Mouse (Mus musculus): ENCODE data around the gene Gm17455. TPM values are rescaled to one million over a fixed set of nuclear protein-coding genes. Genes with fewer than 3 reads are reported as not detected.

Gene Gm17455
- polyA plus RNA-seq (2012; rRNA removed), result 0.90 and 0.99 TPM in 2 replicates

GRCm38 (mm10) chr10:60399449-60399848 lies at the start of gene Gm17455:
Gene Gm17455, plus strand, starts transcription at chr10:60399726.
- DNase-seq (ENCODE audit: low read depth), result no peak

GRCm38 (mm10) chr10:60350077-60350804 lies 49.3 kb upstream of the Gm17455 start:
- DNase-seq (ENCODE audit: low read depth), result no peak

GRCm38 (mm10) chr10:60350805-60351167 lies 48.7 kb upstream of the Gm17455 start:
- no peak for DNase-seq (ENCODE audit: low read depth)

GRCm38 (mm10) chr10:60351248-60351647 lies 48.3 kb upstream of the Gm17455 start:
- DNase-seq (ENCODE audit: low read depth), result no peak

GRCm38 (mm10) chr10:60351761-60352455 lies 47.6 kb upstream of the Gm17455 start:
- no peak for DNase-seq (ENCODE audit: low read depth)

GRCm38 (mm10) chr10:60353241-60354002 lies 46.1 kb upstream of the Gm17455 start:
- DNase-seq (ENCODE audit: low read depth), result no peak

GRCm38 (mm10) chr10:60354003-60354325 lies 45.6 kb upstream of the Gm17455 start:
- DNase-seq (ENCODE audit: low read depth), result no peak

- DNase-seq (ENCODE audit: low read depth), result peak; percentile 79
Observed at GRCm38 (mm10) chr10:60354881-60355677, 44.4 kb upstream of the Gm17455 start.

GRCm38 (mm10) chr10:60357441-60357840 lies 42.1 kb upstream of the Gm17455 start:
- no peak for DNase-seq (ENCODE audit: low read depth)

GRCm38 (mm10) chr10:60357901-60358300 lies 41.6 kb upstream of the Gm17455 start:
- DNase-seq (ENCODE audit: low read depth), result no peak

GRCm38 (mm10) chr10:60358776-60359175 lies 40.8 kb upstream of the Gm17455 start:
- DNase-seq (ENCODE audit: low read depth), result no peak

GRCm38 (mm10) chr10:60361615-60362309 lies 37.8 kb upstream of the Gm17455 start:
- no peak for DNase-seq (ENCODE audit: low read depth)

- no peak for DNase-seq (ENCODE audit: low read depth)
Observed at GRCm38 (mm10) chr10:60362310-60362628, 37.3 kb upstream of the Gm17455 start.

GRCm38 (mm10) chr10:60363426-60363825 lies 36.1 kb upstream of the Gm17455 start:
- no peak for DNase-seq (ENCODE audit: low read depth)

- no peak for DNase-seq (ENCODE audit: low read depth)
Observed at GRCm38 (mm10) chr10:60367145-60367544, 32.4 kb upstream of the Gm17455 start.

- no peak for DNase-seq (ENCODE audit: low read depth)
Observed at GRCm38 (mm10) chr10:60367904-60368303, 31.6 kb upstream of the Gm17455 start.

- DNase-seq (ENCODE audit: low read depth), result no peak
Observed at GRCm38 (mm10) chr10:60369405-60369804, 30.1 kb upstream of the Gm17455 start.

- DNase-seq (ENCODE audit: low read depth), result no peak
Observed at GRCm38 (mm10) chr10:60370098-60370497, 29.4 kb upstream of the Gm17455 start.

GRCm38 (mm10) chr10:60370601-60371061 lies 28.9 kb upstream of the Gm17455 start:
- DNase-seq (ENCODE audit: low read depth), result no peak

- no peak for DNase-seq (ENCODE audit: low read depth)
Observed at GRCm38 (mm10) chr10:60371596-60372386, 27.7 kb upstream of the Gm17455 start.

Data from gonadal fat pad, adult 2 months (tissue).